ENCODE assay signal across 8 mouse cellular contexts in the genomic region with DNA sequence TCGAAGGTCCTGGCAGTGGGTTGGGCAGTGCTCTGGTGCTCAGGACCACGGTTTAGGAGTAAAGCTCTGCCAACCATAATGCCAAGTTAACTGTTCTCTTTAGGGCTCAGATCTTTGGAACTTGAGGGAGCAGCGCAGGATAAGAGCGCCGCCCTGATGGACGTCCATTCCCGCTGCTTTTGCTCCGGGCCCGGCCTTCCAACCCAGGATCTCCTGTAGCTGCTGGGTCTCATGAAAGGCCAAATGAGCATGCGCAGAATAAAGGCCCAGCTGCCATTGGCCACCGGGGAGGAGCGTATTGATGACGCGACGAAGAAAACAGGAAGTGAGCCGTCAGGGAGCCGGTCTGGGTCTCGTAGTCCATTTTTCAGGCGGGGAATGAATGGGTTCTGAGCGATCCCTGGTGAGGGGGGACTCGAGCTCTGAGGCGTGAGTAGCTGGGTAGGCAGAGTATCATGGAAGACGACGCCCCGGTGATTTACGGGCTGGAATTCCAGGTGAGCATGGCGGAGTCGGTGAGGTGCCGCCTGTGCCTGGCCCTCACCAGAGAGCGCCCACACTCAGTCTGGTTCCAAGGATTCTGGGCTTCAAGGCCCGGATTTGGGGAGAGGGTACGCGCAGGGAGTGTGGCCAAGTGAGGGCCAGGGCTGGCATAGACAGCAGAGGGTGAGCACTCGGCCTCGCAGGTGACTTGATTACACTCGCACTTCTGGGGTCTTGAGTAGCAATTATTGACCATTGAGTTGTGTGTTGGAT. TPM values are rescaled to one million over a fixed set of nuclear protein-coding genes. Genes with fewer than 3 reads are reported as not detected.
A peak's percentile ranks its signal among the peaks of the same experiment; 100 is the strongest.
DNase-seq lines count a peak whose midpoint lies in the region; ATAC-seq lines count a peak whose summit lies in the region.

A gene (plus strand): TSS at position 296 of the 756 bp plus-strand sequence.

- ATAC-seq in heart, embryonic 13.5 days (ENCODE audit: extremely low read depth, insufficient number of reproducible peaks, low FRiP score, low TSS enrichment), result peak; percentile 66; the same call in 1 of the 2 replicates
- peak; percentile 86 for ATAC-seq in liver, embryonic 12.5 days
- ATAC-seq in stomach, embryonic 15.5 days (ENCODE audit: insufficient read depth, low FRiP score, low read depth), result peak; percentile 86

- peak within 1 kb of the TSS; percentile 51; the same call in 1 of the 2 replicates for H3K27ac ChIP-seq in brown adipose tissue, adult 24 weeks (replicated peaks; ENCODE audit: low read depth, low read length)
- H3K27ac ChIP-seq in heart, embryonic 13.5 days (replicated peaks), result peak within 1 kb of the TSS; percentile 51; the same call in 1 of the 2 replicates
- H3K27ac ChIP-seq in liver, embryonic 12.5 days, result peak within 1 kb of the TSS; percentile 80
- H3K27ac ChIP-seq in stomach, embryonic 15.5 days, result peak within 1 kb of the TSS; percentile 57

- H3K9me3 ChIP-seq in heart, embryonic 13.5 days, result no peaks in the 10 kb centered on the region
- no peaks in the 10 kb centered on the region for H3K9me3 ChIP-seq in liver, embryonic 12.5 days (replicated peaks)
- H3K9me3 ChIP-seq in stomach, embryonic 15.5 days, result no peaks in the 10 kb centered on the region

- H3K9ac ChIP-seq in heart, embryonic 13.5 days, result peak within 1 kb of the TSS; percentile 86
- peak within 1 kb of the TSS; percentile 87 for H3K9ac ChIP-seq in liver, embryonic 12.5 days
- peak within 1 kb of the TSS; percentile 37; the same call in 1 of the 2 replicates for H3K9ac ChIP-seq in stomach, embryonic 15.5 days

- DNase-seq in CD4-positive, CD25-positive, alpha-beta regulatory T cell, adult 2 months (ENCODE audit: low read depth, low spot score), result peak; percentile 97
- peak; percentile 40 for DNase-seq in fat pad, adult 2 months (ENCODE audit: extremely low read depth, low read depth, low spot score)
- DNase-seq in kidney, postnatal 10 days, result peak; percentile 92
- peak; percentile 89 to 92 for DNase-seq in natural killer cell, adult 2 months (ENCODE audit: low spot score in 2 of 2)

- peak within 1 kb of the TSS; percentile 72 for H3K4me3 ChIP-seq in brown adipose tissue, adult 24 weeks (ENCODE audit: insufficient read depth, low read depth, low read length)
- peak within 1 kb of the TSS; percentile 85 for H3K4me3 ChIP-seq in heart, embryonic 13.5 days
- H3K4me3 ChIP-seq in liver, embryonic 12.5 days, result peak within 1 kb of the TSS; percentile 93
- H3K4me3 ChIP-seq in stomach, embryonic 15.5 days (replicated peaks), result peak within 1 kb of the TSS; percentile 79

- peaks cover 5% of the 10 kb centered on the region; the same call in 1 of the 2 replicates for H3K4me1 ChIP-seq in brown adipose tissue, adult 24 weeks (ENCODE audit: control insufficient read depth, insufficient read depth, insufficient read length, low read length)
- H3K4me1 ChIP-seq in heart, embryonic 13.5 days, result peaks cover 34% of the 10 kb centered on the region
- H3K4me1 ChIP-seq in liver, embryonic 12.5 days, result peaks cover 45% of the 10 kb centered on the region
- H3K4me1 ChIP-seq in stomach, embryonic 15.5 days, result peaks cover 11% of the 10 kb centered on the region; the same call in 1 of the 2 replicates

- H3K36me3 ChIP-seq in heart, embryonic 13.5 days, result peaks cover 8% of the 10 kb centered on the region
- peaks cover 7% of the 10 kb centered on the region for H3K36me3 ChIP-seq in liver, embryonic 12.5 days
- peaks cover 3% of the 10 kb centered on the region; the same call in 1 of the 2 replicates for H3K36me3 ChIP-seq in stomach, embryonic 15.5 days

- H3K4me2 ChIP-seq in heart, embryonic 13.5 days, result peak within 1 kb of the TSS; percentile 99
- peak within 1 kb of the TSS; percentile 84 for H3K4me2 ChIP-seq in liver, embryonic 12.5 days
- H3K4me2 ChIP-seq in stomach, embryonic 15.5 days, result peak within 1 kb of the TSS; percentile 83

- WGBS in heart, embryonic 13.5 days, result 3% methylated on average over 36 of the region's 36 CpGs
- WGBS in liver, embryonic 12.5 days (ENCODE audit: insufficient replicate concordance), result 4% methylated on average over 36 of the region's 36 CpGs
- WGBS in stomach, embryonic 15.5 days, result 4% methylated on average over 36 of the region's 36 CpGs

- H3K27me3 ChIP-seq in heart, embryonic 13.5 days (replicated peaks), result no peaks in the 10 kb centered on the region
- H3K27me3 ChIP-seq in liver, embryonic 12.5 days (replicated peaks), result no peaks in the 10 kb centered on the region
- no peaks in the 10 kb centered on the region for H3K27me3 ChIP-seq in stomach, embryonic 15.5 days (replicated peaks)

RNA-seq across cellular contexts. Expression of the gene that starts here (rescaled TPM):
- 16.2 and 23.1 TPM in 2 replicates for polyA plus RNA-seq in brown adipose tissue, adult 24 weeks (2012; ENCODE audit: insufficient read depth, insufficient read length, missing spikeins)
- 20.5 and 24.8 TPM in 2 replicates for polyA plus RNA-seq in heart, embryonic 13.5 days (2015; fragmentation: Nextera tagmentation; extraction: Ambion mirVana)
- polyA plus RNA-seq in liver, embryonic 12.5 days (2016; fragmentation: Nextera tagmentation; extraction: Ambion mirVana), result 34.7 and 36.0 TPM in 2 replicates
- 28.0 and 29.7 TPM in 2 replicates for polyA plus RNA-seq in stomach, embryonic 15.5 days (2015; fragmentation: Nextera tagmentation; extraction: Ambion mirVana)

Comparison
In these comparisons a context has a peak if more than half of its experiments do, and no peak if none do; other contexts are left out.
1. Peak in every context shown above with its lines: DNase-seq, ATAC-seq, H3K4me3 ChIP-seq and H3K27ac ChIP-seq.
2. DNase-seq: peak in every context shown above with its lines; median percentile 97 in CD4-positive, CD25-positive, alpha-beta regulatory T cell, adult 2 months; 92 in kidney, postnatal 10 days; 90 in natural killer cell, adult 2 months; 40 in fat pad, adult 2 months.
3. H3K9ac ChIP-seq: peak in every context shown above with its lines; median percentile 87 in liver, embryonic 12.5 days; 86 in heart, embryonic 13.5 days; 37 in stomach, embryonic 15.5 days.